27 mouse cellular contexts compared by ENCODE assay signal in genomic region chr8:70099276-70099675, GRCm38 (mm10). TPM values are rescaled to one million over a fixed set of nuclear protein-coding genes. Genes with fewer than 3 reads are reported as not detected.
"Had no signal": no experiment of that assay in that cellular context is flagged by ENCODE, and none has a peak within 500 bp of the region (broad histone marks: within the 10 kb centered on the region; RNA-seq: fewer than 3 reads in every experiment).

No protein-coding gene starts in this region.

- H3K9ac ChIP-seq: limb, embryonic 12.5 days; limb, embryonic 15.5 days; liver, embryonic 14.5 days; lung, embryonic 15.5 days; midbrain, embryonic 13.5 days; neural tube, embryonic 13.5 days had no signal

- H3K4me3 ChIP-seq: limb, embryonic 12.5 days; limb, embryonic 15.5 days; lung, embryonic 15.5 days; megakaryocyte, embryonic 14.5 days; midbrain, embryonic 10.5 days; midbrain, embryonic 13.5 days; myocyte; neural tube, embryonic 13.5 days had no signal

- H3K27ac ChIP-seq: limb, embryonic 12.5 days; limb, embryonic 15.5 days; liver, embryonic 14.5 days; lung, embryonic 15.5 days; midbrain, embryonic 10.5 days; midbrain, embryonic 13.5 days; neural tube, embryonic 13.5 days; stomach, postnatal 0 days had no signal

- H3K4me1 ChIP-seq: limb, embryonic 12.5 days; limb, embryonic 15.5 days; lung, embryonic 15.5 days; midbrain, embryonic 10.5 days had no signal

- H3K9me3 ChIP-seq: limb, embryonic 15.5 days; lung, embryonic 15.5 days; megakaryocyte, embryonic 14.5 days; midbrain, embryonic 10.5 days; midbrain, embryonic 13.5 days; neural tube, embryonic 13.5 days had no signal

- H3K36me3 ChIP-seq: limb, embryonic 12.5 days; limb, embryonic 15.5 days; lung, embryonic 15.5 days had no signal

- H3K27me3 ChIP-seq: limb, embryonic 15.5 days; midbrain, embryonic 13.5 days; neural tube, embryonic 13.5 days had no signal

- H3K4me2 ChIP-seq: limb, embryonic 12.5 days; limb, embryonic 15.5 days; liver, embryonic 11.5 days; lung, embryonic 15.5 days; midbrain, embryonic 13.5 days; neural tube, embryonic 13.5 days had no signal

- ATAC-seq: intestine, embryonic 16.5 days; midbrain, embryonic 13.5 days; midbrain, embryonic 16.5 days had no signal

- DNase-seq: kidney, adult 18-20 months; kidney, adult 9 months; kidney, postnatal 14 days; kidney, postnatal 4 days; left cerebral cortex, postnatal 4 days; lung, adult 18-20 months; lung, postnatal 10 days; lung, postnatal 36 days; retina, postnatal 1 day; thymus, postnatal 36 days had no signal

RNA-seq across cellular contexts. Expression of gene Hapln4, which starts 16.0 kb away (rescaled TPM):
- total RNA-seq: monocyte, adult 5-6 weeks; neutrophil, adult 5-6 weeks had no signal
- polyA plus RNA-seq: kidney, embryonic 16.5 days; limb, embryonic 12.5 days; lung, embryonic 15.5 days; stomach, embryonic 14.5 days had no signal

RNA-seq across cellular contexts. Expression of gene Ncan, which starts 21.4 kb away (rescaled TPM):
- total RNA-seq: monocyte, adult 5-6 weeks; neutrophil, adult 5-6 weeks had no signal
- polyA plus RNA-seq: myocyte had no signal

RNA-seq across cellular contexts. Expression of gene Tm6sf2, which starts 26.6 kb away (rescaled TPM):
- total RNA-seq: monocyte, adult 5-6 weeks had no signal
